Mouse (Mus musculus) spleen, adult 2 months (tissue): ENCODE data around the gene Sult2a8. TPM values are rescaled to one million over a fixed set of nuclear protein-coding genes. Genes with fewer than 3 reads are reported as not detected.

Source experiments
- DNase-seq, 2 experiments: peaks; one replicate each; pipeline versions ENCODE4 v3.0.0 to v3.0.0-alpha.2; 2012 to 2021; ENCODE audit warnings: low spot score in 2 of 2, low read depth in 1 of 2
- H3K27ac ChIP-seq: fragments of 200-500 bp; 2 replicates; pipeline ENCODE4 v1.5.1; 2012; ENCODE audit warnings: low read length, inconsistent platforms; ENCODE audit not compliant: insufficient read depth
- H3K27me3 ChIP-seq: fragments of 200-500 bp; 2 replicates; pipeline ENCODE4 v1.6.1; 2012; ENCODE audit warnings: mild to moderate bottlenecking, moderate library complexity, low read length, inconsistent platforms; ENCODE audit not compliant: control insufficient read depth, insufficient read depth
- H3K36me3 ChIP-seq: fragments of 200-500 bp; 2 replicates; pipeline ENCODE4 v1.6.1; 2012; ENCODE audit warnings: mild to moderate bottlenecking, low read length, inconsistent platforms; ENCODE audit not compliant: control insufficient read depth, insufficient read depth
- H3K4me1 ChIP-seq: fragments of 200-500 bp; 2 replicates; pipeline ENCODE4 v1.6.1; 2011; ENCODE audit warnings: inconsistent platforms; ENCODE audit not compliant: control insufficient read depth, insufficient read depth, insufficient read length
- H3K4me3 ChIP-seq: fragments of 200-500 bp; 2 replicates; pipeline ENCODE4 v1.5.1; 2011; ENCODE audit warnings: mild to moderate bottlenecking, inconsistent platforms; ENCODE audit not compliant: insufficient read depth, insufficient read length; ENCODE audit errors: extremely low read depth
- CTCF ChIP-seq: fragments of 200-500 bp; IDR thresholded peaks from 2 replicates; pipeline ENCODE4 v1.5.1; 2011; ENCODE audit warnings: mild to moderate bottlenecking, inconsistent platforms; ENCODE audit not compliant: insufficient read depth, insufficient read length, insufficient replicate concordance; ENCODE audit errors: extremely low read depth
- POLR2A ChIP-seq: fragments of 200-500 bp; IDR thresholded peaks from 2 replicates; pipeline ENCODE4 v1.6.1; 2011; ENCODE audit warnings: low read depth, low read length, inconsistent platforms
- polyA plus RNA-seq: library from polyadenylated mRNA; depleted of rRNA; stranded (reverse); fragments of >200 nt; gene quantifications from 2 replicates; pipeline ENCODE4 v1.2.3, GENCODE M21; 2012; rRNA removed

Gene Sult2a8
- polyA plus RNA-seq, 1 experiment, result not detected

GRCm38 (mm10) chr7:14396462-14396861 lies 50.1 kb downstream of the Sult2a8 start:
- no peaks in the 10 kb centered on the region for H3K36me3 ChIP-seq
- no peak for TF ChIP-seq CTCF
- TF ChIP-seq POLR2A, result no peak
- H3K4me3 ChIP-seq, result no peak overlapping the region
- no peak for DNase-seq
- no peak overlapping the region for H3K27ac ChIP-seq
- H3K27me3 ChIP-seq, result no peaks in the 10 kb centered on the region
- no peaks in the 10 kb centered on the region for H3K4me1 ChIP-seq

Other genes with a start within 250 kb of the Sult2a8 start
- gene Sult2a6, start 191.9 kb downstream of the Sult2a8 start, polyA plus RNA-seq, result not detected in 2 replicates
- gene Obox8, start 113.2 kb downstream of the Sult2a8 start, polyA plus RNA-seq, result not detected in 2 replicates
- not detected in 2 replicates for gene Sult2a7, start 47.5 kb upstream of the Sult2a8 start, polyA plus RNA-seq
- not detected in 2 replicates for gene Vmn1r90, start 116.7 kb upstream of the Sult2a8 start, polyA plus RNA-seq
- not detected in 2 replicates for gene Obox7, start 212.7 kb upstream of the Sult2a8 start, polyA plus RNA-seq